Mouse (Mus musculus): ENCODE results near the gene Scyl1.

DNA sequence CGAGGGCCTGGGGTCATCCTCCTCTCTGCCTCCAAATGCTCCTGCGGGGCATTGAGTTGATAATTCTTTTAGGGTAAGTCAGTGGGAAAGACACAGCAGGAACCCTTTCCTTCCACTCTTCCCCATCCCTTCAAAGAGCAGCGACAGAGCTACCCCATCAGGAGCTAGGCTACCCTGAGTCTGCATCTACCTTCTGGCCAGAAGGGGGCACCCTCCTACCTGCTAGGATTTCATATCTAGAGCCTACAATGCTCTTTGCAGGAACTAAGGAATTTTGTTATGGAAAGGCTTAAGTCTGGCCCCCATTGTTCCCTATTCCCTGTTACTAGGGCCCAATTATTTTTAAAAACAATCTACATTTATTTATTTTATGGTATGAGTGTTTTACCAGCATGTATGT is 60.0 kb downstream of the Scyl1 start:
- TF ChIP-seq CTCF (IDR thresholded peaks at IDR 0.05; ENCODE audit: control insufficient read depth, insufficient read depth, low read length) = peak; percentile 81
- TF ChIP-seq POLR2A (IDR thresholded peaks at IDR 0.05; ENCODE audit: borderline replicate concordance, control insufficient read depth, low read depth, low read length) = no peak
